Mouse (Mus musculus): ENCODE data around the gene Sult4a1. TPM values are rescaled to one million over a fixed set of nuclear protein-coding genes. Genes with fewer than 3 reads are reported as not detected.
"Not testable (repeated sequence)": the region's sequence is repeated elsewhere in the genome, so short reads cannot be mapped to it uniquely, and the experiment has no call there.

The Sult4a1 gene
- total RNA-seq, 2 experiments from 2014 or later = 350 to 353 TPM

DNA sequence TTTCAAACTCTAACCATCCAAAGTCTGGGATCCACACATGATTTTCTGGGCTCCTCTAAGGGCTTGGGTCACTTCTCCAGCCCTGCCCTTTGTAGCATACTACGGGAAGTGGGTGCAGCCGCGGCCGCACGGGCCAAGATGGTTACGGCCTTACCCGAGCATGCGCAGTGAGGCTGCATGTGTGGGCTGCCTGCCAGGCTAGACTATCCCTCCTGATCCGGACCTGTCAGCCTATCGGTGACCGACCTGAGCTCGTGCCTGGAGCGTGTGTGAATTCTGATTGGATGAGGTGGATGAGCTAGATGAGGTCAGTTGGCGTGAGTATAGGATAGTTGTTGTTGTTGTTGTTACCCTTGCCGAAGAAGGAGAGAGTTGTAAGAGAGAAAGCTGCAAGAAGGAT is 8.0 kb downstream of the Sult4a1 start:
- DNase-seq (ENCODE audit: low spot score in 2 of 2) = not testable (repeated sequence)

GRCm38 (mm10) chr15:84096051-84096450 is 9.5 kb downstream of the Sult4a1 start:
- peak in 1 of 2 experiments; percentile 49 for DNase-seq (ENCODE audit: low spot score in 2 of 2)

- DNase-seq (ENCODE audit: low spot score in 2 of 2) = no peak
These were observed 10.6 kb downstream of the Sult4a1 start for GRCm38 (mm10) chr15:84094921-84095320.

- no peak for DNase-seq (ENCODE audit: low spot score in 2 of 2)
These were observed 18.8 kb downstream of the Sult4a1 start for GRCm38 (mm10) chr15:84086775-84087174.

DNA sequence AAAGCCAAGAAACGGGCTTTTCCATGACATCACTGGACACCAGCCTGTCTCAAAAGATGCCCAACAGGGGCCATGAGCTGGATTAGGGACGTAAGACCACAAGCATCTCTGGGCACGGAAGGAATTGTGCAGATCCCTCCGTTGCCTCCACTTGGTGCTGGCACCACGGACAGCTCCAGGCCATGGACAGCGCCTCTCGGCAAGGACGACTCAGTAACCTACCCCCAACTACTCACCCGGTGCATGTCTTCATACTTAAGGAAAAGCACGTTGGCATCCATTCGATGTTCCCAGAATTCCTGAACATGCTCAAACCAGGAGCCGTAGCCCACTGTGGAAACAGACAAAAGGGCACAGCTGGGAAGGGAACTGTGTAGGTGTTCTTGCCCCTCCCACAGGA is 19.2 kb downstream of the Sult4a1 start:
- DNase-seq (ENCODE audit: low spot score in 2 of 2) = no peak

DNA sequence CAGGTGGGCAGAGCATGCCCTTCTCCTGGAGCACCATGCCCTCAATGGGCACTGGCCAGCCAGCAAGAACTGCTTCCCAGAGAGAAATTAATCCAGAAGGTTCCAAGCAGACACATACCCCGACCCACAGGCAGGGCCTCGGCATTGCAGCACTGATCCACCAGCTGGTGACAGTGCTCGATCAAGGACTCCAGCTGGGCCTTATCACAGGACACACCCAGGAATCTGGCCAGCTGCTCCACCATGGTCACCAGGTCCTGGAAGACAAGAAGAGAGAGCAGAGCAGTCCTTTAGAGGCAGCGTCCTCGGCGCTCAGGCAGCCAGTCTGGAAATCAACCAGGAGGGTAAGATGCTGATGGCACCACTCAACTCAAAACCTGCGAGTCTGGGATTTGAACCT is 25.5 kb downstream of the Sult4a1 start:
- no peak for DNase-seq (ENCODE audit: low spot score in 2 of 2)

DNA sequence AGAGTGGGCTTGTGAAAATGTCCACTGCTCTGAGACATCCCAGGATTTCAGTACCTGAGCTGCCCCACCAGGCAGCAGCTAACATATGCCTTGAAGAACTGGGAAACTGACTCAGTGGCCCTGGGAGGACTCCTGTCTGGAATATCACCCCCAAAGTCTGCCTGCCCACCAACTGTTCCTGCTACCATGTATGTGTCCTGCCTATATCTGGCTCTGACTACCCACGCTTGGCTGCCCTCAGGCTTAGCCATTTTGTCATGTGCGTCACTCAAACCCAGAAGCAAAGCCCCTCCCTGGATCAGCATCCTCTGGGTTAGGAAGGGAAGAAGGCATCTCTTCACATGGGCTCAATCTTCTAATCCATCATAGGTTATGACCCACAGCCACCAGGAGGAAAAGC is 26.0 kb downstream of the Sult4a1 start:
- DNase-seq (ENCODE audit: low spot score in 2 of 2) = no peak

GRCm38 (mm10) chr15:84078667-84079066 is 26.9 kb downstream of the Sult4a1 start:
- no peak for DNase-seq (ENCODE audit: low spot score in 2 of 2)

DNA sequence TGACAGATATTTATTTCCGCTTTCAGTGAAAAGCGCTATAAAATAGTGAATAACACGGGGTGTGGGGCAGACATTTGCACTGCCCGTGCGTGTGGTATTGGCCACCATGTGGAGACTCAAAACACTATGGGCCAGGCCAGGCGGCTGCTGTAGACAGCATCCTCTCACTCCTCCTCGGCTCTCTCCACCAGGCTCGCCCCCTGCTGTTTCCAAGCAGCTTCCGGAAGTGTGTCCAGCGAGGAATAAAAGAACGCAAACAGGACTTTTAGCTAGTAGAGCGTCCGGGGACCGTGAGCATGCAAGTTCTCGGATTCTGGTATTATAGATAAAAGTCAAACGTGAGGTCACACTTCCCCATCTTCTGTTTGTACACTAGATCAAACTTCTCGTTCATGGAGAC is 28.4 kb downstream of the Sult4a1 start:
- DNase-seq (ENCODE audit: low spot score in 2 of 2) = no peak

- no peak for DNase-seq (ENCODE audit: low spot score in 2 of 2)
These were observed 30.8 kb downstream of the Sult4a1 start for GRCm38 (mm10) chr15:84074705-84075185.

- DNase-seq (ENCODE audit: low spot score in 2 of 2) = peak; percentile 50 to 74
These were observed 31.4 kb downstream of the Sult4a1 start for GRCm38 (mm10) chr15:84073911-84074704.

DNA sequence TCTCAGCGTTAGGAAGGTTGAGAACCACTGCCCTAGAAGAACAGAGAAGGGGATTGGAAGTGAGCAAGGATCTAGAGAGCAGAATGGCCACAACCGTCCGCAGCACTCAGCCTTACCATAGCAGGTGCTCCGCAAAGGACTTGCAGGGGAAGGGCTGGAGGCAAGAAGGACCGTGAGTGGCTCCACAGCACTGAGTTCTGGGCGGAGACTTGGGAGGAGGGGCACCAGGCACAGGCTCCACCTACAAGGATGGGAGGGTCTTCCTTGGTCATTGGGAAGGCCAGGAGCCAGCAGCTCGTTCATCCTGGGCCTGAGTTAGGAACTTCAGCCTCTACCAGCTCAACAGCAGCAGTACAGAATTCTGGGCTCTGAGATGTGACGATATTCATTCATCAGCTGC is 32.5 kb downstream of the Sult4a1 start:
- no peak for DNase-seq (ENCODE audit: low spot score in 2 of 2)

GRCm38 (mm10) chr15:84072226-84072625 is 33.3 kb downstream of the Sult4a1 start:
- peak; percentile 68 to 91 for DNase-seq (ENCODE audit: low spot score in 2 of 2)

DNA sequence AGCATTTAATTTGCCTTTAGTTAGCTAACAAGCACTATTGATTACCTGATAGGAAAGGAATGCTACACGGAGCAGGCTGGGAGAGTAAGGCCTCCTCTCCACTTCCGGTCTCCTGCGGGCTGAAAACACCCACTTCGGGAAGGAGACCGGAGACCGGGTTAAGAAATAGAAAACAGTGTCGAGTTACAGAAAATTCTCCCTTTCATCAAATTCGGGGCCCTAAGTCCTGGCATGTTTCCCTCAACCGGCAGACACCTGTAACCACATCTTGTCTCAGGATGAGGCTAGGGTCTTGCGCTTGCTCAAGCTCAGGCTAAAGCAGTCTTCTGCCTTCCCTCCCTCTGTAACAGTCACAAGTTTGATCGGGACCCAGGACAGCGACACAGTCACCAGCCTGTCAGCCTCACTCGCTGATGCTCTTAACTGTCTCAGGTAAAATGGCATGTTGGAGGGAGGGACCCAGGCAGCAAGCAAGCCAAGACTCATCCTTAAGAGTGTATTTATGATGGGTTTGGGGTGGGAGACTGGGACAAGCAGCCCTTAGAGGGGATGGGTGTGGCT is 35.4 kb downstream of the Sult4a1 start:
- no peak for DNase-seq (ENCODE audit: low spot score in 2 of 2)

DNA sequence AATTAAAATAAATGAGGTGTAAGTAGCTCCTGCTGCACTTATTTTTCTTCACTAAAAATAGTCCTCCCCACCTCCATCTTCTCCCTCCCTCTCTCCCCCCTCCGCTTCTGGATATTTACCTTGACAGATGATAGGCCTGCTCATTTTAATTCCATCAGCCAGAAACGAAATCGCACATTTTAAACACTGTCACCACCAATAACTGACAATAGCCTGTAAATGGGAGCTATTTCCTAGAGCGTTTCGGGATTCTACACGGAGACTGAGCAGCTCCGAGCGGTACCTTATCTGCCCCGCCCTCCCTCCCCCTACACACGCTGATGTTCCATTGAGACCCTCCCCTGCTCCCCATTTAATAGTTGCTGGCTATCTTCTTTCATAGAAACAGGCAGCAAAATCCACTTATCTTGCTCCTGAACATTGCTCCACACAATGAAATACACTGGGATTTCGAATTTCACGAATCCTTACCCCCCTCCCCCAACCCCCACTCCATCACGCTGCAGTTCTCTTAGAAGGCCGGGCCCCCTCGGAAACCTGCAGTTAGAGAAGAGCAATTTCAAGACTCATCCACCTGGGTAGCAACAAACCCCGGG is 36.0 kb downstream of the Sult4a1 start:
- DNase-seq (ENCODE audit: low spot score in 2 of 2) = no peak

DNA sequence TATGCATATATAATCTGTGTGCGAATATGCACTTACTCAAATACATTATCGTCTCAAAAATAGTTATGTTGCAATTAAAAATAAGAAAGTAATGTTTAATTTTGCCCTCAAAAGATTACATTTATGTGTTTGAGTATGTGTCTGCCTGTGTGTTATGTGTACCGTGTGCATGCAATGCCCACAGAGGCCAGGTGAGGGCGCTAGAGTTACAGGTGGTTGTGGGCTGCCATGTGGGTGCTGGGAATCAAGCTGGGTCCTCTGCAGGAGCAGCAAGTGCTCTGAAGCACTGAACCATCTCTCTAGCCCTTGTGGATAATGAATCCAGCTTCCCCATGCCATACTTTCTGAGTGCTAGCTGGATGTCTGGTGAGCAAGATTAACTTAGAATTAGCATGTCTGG is 39.9 kb downstream of the Sult4a1 start:
- DNase-seq (ENCODE audit: low spot score in 2 of 2) = no peak

GRCm38 (mm10) chr15:84065140-84065539 is 40.4 kb downstream of the Sult4a1 start, which contains the start of gene Efcab6:
TSS of gene Efcab6 (minus strand) at chr15:84065379.
- peak in 1 of 2 experiments; percentile 55 for DNase-seq (ENCODE audit: low spot score in 2 of 2)

- DNase-seq (ENCODE audit: low spot score in 2 of 2) = no peak
These were observed 46.7 kb downstream of the Sult4a1 start for GRCm38 (mm10) chr15:84058841-84059240.

- DNase-seq (ENCODE audit: low spot score in 2 of 2) = no peak
These were observed 49.5 kb downstream of the Sult4a1 start for GRCm38 (mm10) chr15:84056083-84056482.

GRCm38 (mm10) chr15:84053859-84054258 is 51.7 kb downstream of the Sult4a1 start:
- DNase-seq (ENCODE audit: low spot score in 2 of 2) = peak; percentile 71 to 88

- DNase-seq (ENCODE audit: low spot score in 2 of 2) = no peak
These were observed 52.3 kb downstream of the Sult4a1 start for GRCm38 (mm10) chr15:84053240-84053639.

DNA sequence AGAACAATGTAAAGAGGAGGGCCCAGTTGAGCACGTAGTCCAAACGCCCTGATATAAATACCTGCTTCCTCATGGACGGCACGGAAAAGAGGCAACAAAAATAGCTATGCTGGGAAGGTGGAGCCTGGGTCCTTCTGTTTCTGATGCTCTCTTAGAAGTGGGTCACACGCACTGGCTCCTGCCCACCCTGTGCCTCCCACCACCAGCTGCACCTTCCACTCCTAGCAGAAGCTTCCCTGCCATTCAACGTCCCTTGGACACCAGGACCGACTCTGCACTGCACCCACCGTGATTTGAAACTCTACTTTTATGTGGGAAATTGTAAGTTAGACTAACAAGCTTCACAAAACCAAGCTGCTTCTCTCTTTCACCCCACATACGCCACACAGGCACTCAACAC is 53.2 kb downstream of the Sult4a1 start:
- no peak for DNase-seq (ENCODE audit: low spot score in 2 of 2)

All from layer of hippocampus, adult 18-20 months (tissue).